Mouse (Mus musculus) heart, adult 11 months (tissue): ENCODE measurements at regions not wholly inside any gene's neighbourhood (a gene's known extent, or its start where the extent isn't known, plus 50 kb on each side); places are given as distances from the start of the nearest gene placed in this dataset.

Source experiments
- DNase-seq: peaks from one replicate; pipeline ENCODE4 v3.0.0; 2022

- DNase-seq, result peak; percentile 84
Measured at GRCm38 (mm10) chr17:39889328-39889727, 61.0 kb upstream of the Esp38 start.
